Mouse (Mus musculus) lung, adult 2 months (tissue): ENCODE results near the gene Akr1c18.

Experiments
- CTCF ChIP-seq: fragments of 200-500 bp; IDR thresholded peaks from 2 replicates; pipeline ENCODE4 v1.5.1; 2011; ENCODE audit warnings: mild to moderate bottlenecking, low read length, control low read depth; ENCODE audit not compliant: insufficient read depth
- POLR2A ChIP-seq: fragments of 200-500 bp; IDR thresholded peaks from 2 replicates; pipeline ENCODE4 v1.6.1; 2011; ENCODE audit warnings: low read depth, mild to moderate bottlenecking, control low read depth, low read length, borderline replicate concordance; ENCODE audit errors: extremely low read depth

GRCm38 (mm10) chr13:4183116-4183515 lies 32.7 kb upstream of the Akr1c18 start:
- TF ChIP-seq CTCF (no peak), POLR2A (no peak)
